Mouse (Mus musculus) heart, embryonic 15.5 days (tissue): ENCODE measurements around the gene Chchd6. TPM values are rescaled to one million over a fixed set of nuclear protein-coding genes. Genes with fewer than 3 reads are reported as not detected.

Experiments
- ATAC-seq: fragments of 200-750 bp; cut with Nextera tagmentation; replicated peaks from 2 replicates; pipeline ENCODE4 v1.8.0; 2017; ENCODE audit warnings: low read depth, moderate TSS enrichment; ENCODE audit not compliant: insufficient number of reproducible peaks, insufficient read depth, low FRiP score
- H3K27ac ChIP-seq: fragments of 300-500 bp; sonication (generic); 2 replicates; pipeline ENCODE4 v1.5.1; 2015; ENCODE audit warnings: mild to moderate bottlenecking, inconsistent platforms
- H3K27me3 ChIP-seq: fragments of 300-500 bp; sonication (generic); 2 replicates; pipeline ENCODE4 v1.6.1; 2015; ENCODE audit warnings: inconsistent platforms
- H3K36me3 ChIP-seq: fragments of 300-500 bp; sonication (generic); 2 replicates; pipeline ENCODE4 v1.6.1; 2015; ENCODE audit warnings: mild to moderate bottlenecking, inconsistent platforms
- H3K4me1 ChIP-seq: fragments of 300-500 bp; sonication (generic); replicated peaks from 2 replicates; pipeline ENCODE4 v1.6.1; 2015; ENCODE audit warnings: inconsistent platforms
- H3K4me2 ChIP-seq: fragments of 300-500 bp; sonication (generic); 2 replicates; pipeline ENCODE4 v1.6.1; 2015; ENCODE audit warnings: inconsistent platforms, mild to moderate bottlenecking, moderate library complexity
- H3K4me3 ChIP-seq: fragments of 300-500 bp; sonication (generic); 2 replicates; pipeline ENCODE4 v1.5.1; 2015; ENCODE audit warnings: mild to moderate bottlenecking, inconsistent platforms
- H3K9ac ChIP-seq: fragments of 300-500 bp; sonication (generic); 2 replicates; pipeline ENCODE4 v1.6.1; 2015; ENCODE audit warnings: mild to moderate bottlenecking, inconsistent platforms
- H3K9me3 ChIP-seq: fragments of 300-500 bp; sonication (generic); replicated peaks from 2 replicates; pipeline ENCODE4 v1.6.1; 2016; ENCODE audit warnings: inconsistent platforms
- WGBS: fragments of 180-500 bp; shearing (Covaris S2); methylation state at CpG from one replicate; pipeline ENCODE4 v1.1.7; 2015; ENCODE audit warnings: mixed read lengths; 5-methylcytosine and 5-hydroxymethylcytosine counted together
- polyA plus RNA-seq: library from polyadenylated mRNA; unstranded; fragments of >200 nt; fragmentation: Nextera tagmentation; extraction: Ambion mirVana; gene quantifications from 2 replicates; pipeline ENCODE4 v1.2.1, GENCODE M21; 2015

Chchd6 gene
- polyA plus RNA-seq, 1 experiment from 2014 or later: 43.7 TPM

GRCm38 (mm10) chr6:89416030-89416595 lies 179.3 kb downstream of the Chchd6 start:
- no peak overlapping the region for H3K4me2 ChIP-seq
- no peaks in the 10 kb centered on the region for H3K36me3 ChIP-seq
- no peak overlapping the region for H3K27ac ChIP-seq
- no peaks in the 10 kb centered on the region for H3K27me3 ChIP-seq
- 53% methylated on average over 3 of the region's 3 CpGs for WGBS
- no peaks in the 10 kb centered on the region for H3K9me3 ChIP-seq
- H3K4me1 ChIP-seq: no peaks in the 10 kb centered on the region
- no peak for ATAC-seq
- no peak overlapping the region for H3K4me3 ChIP-seq
- no peak overlapping the region for H3K9ac ChIP-seq

- no peak overlapping the region for H3K9ac ChIP-seq
- H3K27ac ChIP-seq: no peak overlapping the region
- 72% methylated on average over 2 of the region's 2 CpGs for WGBS
- H3K27me3 ChIP-seq: no peaks in the 10 kb centered on the region
- H3K36me3 ChIP-seq: no peaks in the 10 kb centered on the region
- no peaks in the 10 kb centered on the region for H3K4me1 ChIP-seq
- ATAC-seq: no peak
- no peaks in the 10 kb centered on the region for H3K9me3 ChIP-seq
- no peak overlapping the region for H3K4me3 ChIP-seq
- H3K4me2 ChIP-seq: no peak overlapping the region
These were observed 180.4 kb downstream of the Chchd6 start for GRCm38 (mm10) chr6:89415091-89415490.

- Histone ChIP-seq H3K9ac (no peak overlapping the region), H3K27ac (no peak overlapping the region), H3K9me3 (no peaks in the 10 kb centered on the region), H3K27me3 (no peaks in the 10 kb centered on the region), H3K4me2 (no peak overlapping the region), H3K4me1 (peaks cover 2% of the 10 kb centered on the region), H3K4me3 (no peak overlapping the region), H3K36me3 (no peaks in the 10 kb centered on the region)
- ATAC-seq: no peak
- WGBS: 53% methylated on average over 4 of the region's 4 CpGs
These were observed 181.3 kb downstream of the Chchd6 start for GRCm38 (mm10) chr6:89414126-89414525.

GRCm38 (mm10) chr6:89413481-89413884 lies 182.0 kb downstream of the Chchd6 start:
- H3K4me2 ChIP-seq: no peak overlapping the region
- no peak for ATAC-seq
- H3K9ac ChIP-seq: no peak overlapping the region
- H3K4me1 ChIP-seq: peaks cover 7% of the 10 kb centered on the region
- H3K4me3 ChIP-seq: no peak overlapping the region
- H3K27me3 ChIP-seq: no peaks in the 10 kb centered on the region
- H3K9me3 ChIP-seq: no peaks in the 10 kb centered on the region
- H3K36me3 ChIP-seq: no peaks in the 10 kb centered on the region
- no peak overlapping the region for H3K27ac ChIP-seq

GRCm38 (mm10) chr6:89412562-89412961 lies 182.9 kb downstream of the Chchd6 start:
- Histone ChIP-seq H3K4me3 (no peak overlapping the region), H3K9ac (no peak overlapping the region), H3K4me1 (peaks cover 11% of the 10 kb centered on the region), H3K27ac (no peak overlapping the region), H3K27me3 (no peaks in the 10 kb centered on the region), H3K4me2 (no peak overlapping the region), H3K36me3 (no peaks in the 10 kb centered on the region), H3K9me3 (no peaks in the 10 kb centered on the region)
- WGBS: 67% methylated on average over 1 of the region's 1 CpGs
- no peak for ATAC-seq

- H3K9ac ChIP-seq: no peak overlapping the region
- WGBS: 66% methylated on average over 1 of the region's 1 CpGs
- no peak overlapping the region for H3K4me3 ChIP-seq
- no peaks in the 10 kb centered on the region for H3K36me3 ChIP-seq
- no peaks in the 10 kb centered on the region for H3K27me3 ChIP-seq
- H3K27ac ChIP-seq: no peak overlapping the region
- no peak for ATAC-seq
- H3K4me2 ChIP-seq: no peak overlapping the region
- H3K4me1 ChIP-seq: peaks cover 17% of the 10 kb centered on the region
- no peaks in the 10 kb centered on the region for H3K9me3 ChIP-seq
These were observed 186.4 kb downstream of the Chchd6 start for GRCm38 (mm10) chr6:89409041-89409440.

GRCm38 (mm10) chr6:89408259-89408658 lies 187.2 kb downstream of the Chchd6 start:
- H3K4me1 ChIP-seq: peaks cover 23% of the 10 kb centered on the region
- H3K4me3 ChIP-seq: no peak overlapping the region
- H3K27me3 ChIP-seq: no peaks in the 10 kb centered on the region
- H3K9me3 ChIP-seq: no peaks in the 10 kb centered on the region
- H3K4me2 ChIP-seq: no peak overlapping the region
- no peak overlapping the region for H3K27ac ChIP-seq
- H3K9ac ChIP-seq: no peak overlapping the region
- no peaks in the 10 kb centered on the region for H3K36me3 ChIP-seq
- 44% methylated on average over 5 of the region's 5 CpGs for WGBS
- ATAC-seq: no peak

- Histone ChIP-seq H3K4me3 (no peak overlapping the region), H3K9me3 (no peaks in the 10 kb centered on the region), H3K4me2 (no peak overlapping the region), H3K27ac (no peak overlapping the region), H3K36me3 (no peaks in the 10 kb centered on the region), H3K27me3 (no peaks in the 10 kb centered on the region), H3K4me1 (peaks cover 25% of the 10 kb centered on the region), H3K9ac (no peak overlapping the region)
- ATAC-seq: no peak
- WGBS: 69% methylated on average over 3 of the region's 3 CpGs
These were observed 188.1 kb downstream of the Chchd6 start for GRCm38 (mm10) chr6:89407247-89407889.

GRCm38 (mm10) chr6:89404964-89405363 lies 190.5 kb downstream of the Chchd6 start:
- no peak for ATAC-seq
- Histone ChIP-seq H3K27me3 (no peaks in the 10 kb centered on the region), H3K4me2 (no peak overlapping the region), H3K9ac (no peak overlapping the region), H3K4me3 (no peak overlapping the region), H3K4me1 (peaks cover 25% of the 10 kb centered on the region), H3K9me3 (no peaks in the 10 kb centered on the region), H3K36me3 (no peaks in the 10 kb centered on the region), H3K27ac (no peak overlapping the region)
- 77% methylated on average over 2 of the region's 2 CpGs for WGBS

- H3K27ac ChIP-seq: peak overlapping the region; percentile 9; the same call in 1 of the 2 replicates
- H3K9me3 ChIP-seq: no peaks in the 10 kb centered on the region
- ATAC-seq: no peak; the same call in 1 of the 2 replicates
These were observed 191.9 kb downstream of the Chchd6 start for GRCm38 (mm10) chr6:89403257-89404225.

GRCm38 (mm10) chr6:89402406-89402805 lies 193.0 kb downstream of the Chchd6 start:
- no peak overlapping the region for H3K9ac ChIP-seq
- H3K4me1 ChIP-seq: peaks cover 12% of the 10 kb centered on the region
- H3K36me3 ChIP-seq: no peaks in the 10 kb centered on the region
- ATAC-seq: no peak
- WGBS: 94% methylated on average over 2 of the region's 2 CpGs
- H3K27me3 ChIP-seq: no peaks in the 10 kb centered on the region
- no peak overlapping the region for H3K4me3 ChIP-seq
- no peak overlapping the region for H3K27ac ChIP-seq
- H3K4me2 ChIP-seq: no peak overlapping the region
- H3K9me3 ChIP-seq: no peaks in the 10 kb centered on the region

More at GRCm38 (mm10) chr6:89403257-89404225, 191.9 kb downstream of the Chchd6 start:
- no peak overlapping the region for H3K4me2 ChIP-seq
- peaks cover 18% of the 10 kb centered on the region for H3K4me1 ChIP-seq
- WGBS: 38% methylated on average over 2 of the region's 2 CpGs
- no peaks in the 10 kb centered on the region for H3K27me3 ChIP-seq
- H3K9ac ChIP-seq: no peak overlapping the region
- H3K36me3 ChIP-seq: no peaks in the 10 kb centered on the region
- H3K4me3 ChIP-seq: no peak overlapping the region
